Mouse (Mus musculus) midbrain, embryonic 14.5 days (tissue): ENCODE measurements at regions not wholly inside any gene's neighbourhood (a gene's known extent, or its start where the extent isn't known, plus 50 kb on each side); places are given as distances from the start of the nearest gene placed in this dataset.

Source experiments
- ATAC-seq: fragments of 200-750 bp; cut with Nextera tagmentation; 2 replicates; pipeline ENCODE4 v1.8.0; 2017; ENCODE audit warnings: moderate number of reproducible peaks, moderate library complexity; ENCODE audit not compliant: low FRiP score, low TSS enrichment
- DNase-seq: peaks from one replicate; pipeline ENCODE4 v3.0.0-alpha.2; 2015
- H3K27ac ChIP-seq: fragments of 300-500 bp; sonication (generic); replicated peaks from 2 replicates; pipeline ENCODE4 v1.5.1; 2014; ENCODE audit warnings: mild to moderate bottlenecking, low read depth, low read length, moderate library complexity
- H3K27me3 ChIP-seq: fragments of 300-500 bp; sonication (generic); 2 replicates; pipeline ENCODE4 v1.6.1; 2014; ENCODE audit warnings: low read length, control low read depth, mixed read lengths; ENCODE audit not compliant: control insufficient read depth, insufficient read depth
- H3K36me3 ChIP-seq: fragments of 300-500 bp; sonication (generic); 2 replicates; pipeline ENCODE4 v1.6.1; 2014; ENCODE audit warnings: low read length, control low read depth; ENCODE audit not compliant: control insufficient read depth, insufficient read depth
- H3K4me1 ChIP-seq: fragments of 300-500 bp; sonication (generic); 2 replicates; pipeline ENCODE4 v1.6.1; 2014; ENCODE audit warnings: mild to moderate bottlenecking, antibody characterized with exemption, low read length, control low read depth; ENCODE audit not compliant: control insufficient read depth, insufficient read depth
- H3K4me2 ChIP-seq: fragments of 300-500 bp; sonication (generic); 2 replicates; pipeline ENCODE4 v1.6.1; 2014; ENCODE audit warnings: mild to moderate bottlenecking, low read length, moderate library complexity
- H3K4me3 ChIP-seq: fragments of 300-500 bp; sonication (generic); replicated peaks from 2 replicates; pipeline ENCODE4 v1.5.1; 2014; ENCODE audit warnings: low read depth, low read length
- H3K9ac ChIP-seq: fragments of 300-500 bp; sonication (generic); replicated peaks from 2 replicates; pipeline ENCODE4 v1.6.1; 2014; ENCODE audit warnings: mild to moderate bottlenecking, low read length, moderate library complexity
- H3K9me3 ChIP-seq: fragments of 300-500 bp; sonication (generic); 2 replicates; pipeline ENCODE4 v1.6.1; 2016; ENCODE audit warnings: low read length, control low read depth, mixed read lengths; ENCODE audit not compliant: control insufficient read depth
- WGBS: fragments of 180-500 bp; shearing (Covaris S2); extraction: QIAGEN DNeasy Blood & Tissue Kit; methylation state at CpG from one replicate; pipeline ENCODE4 v1.1.7; 2014; 5-methylcytosine and 5-hydroxymethylcytosine counted together

DNA sequence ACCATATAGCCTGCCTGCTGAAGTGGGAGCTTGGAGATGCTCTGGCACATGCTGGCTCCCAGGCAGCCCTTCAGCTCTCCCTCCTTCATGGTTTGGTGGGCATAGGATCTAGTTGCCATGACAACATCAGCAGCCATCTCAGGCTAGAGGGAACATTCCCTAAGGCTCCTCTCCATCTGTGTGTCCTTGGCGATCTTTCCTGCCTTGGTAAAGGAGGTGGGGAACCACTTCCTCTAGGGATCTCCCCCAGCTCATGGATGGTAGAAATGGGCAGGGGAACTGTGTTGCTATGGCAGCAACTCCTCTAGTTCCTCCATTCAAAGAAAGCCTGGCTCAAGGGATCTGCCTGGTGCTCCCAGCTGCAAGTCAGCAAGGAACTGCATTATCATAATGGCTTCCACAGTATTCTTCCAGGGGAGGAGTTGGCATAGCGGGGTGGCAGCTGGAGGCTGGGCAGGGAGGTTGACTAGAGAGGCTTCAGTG is 74.6 kb upstream of the Gpr158 start:
- WGBS, result 12% methylated on average over 2 of the region's 2 CpGs

DNA sequence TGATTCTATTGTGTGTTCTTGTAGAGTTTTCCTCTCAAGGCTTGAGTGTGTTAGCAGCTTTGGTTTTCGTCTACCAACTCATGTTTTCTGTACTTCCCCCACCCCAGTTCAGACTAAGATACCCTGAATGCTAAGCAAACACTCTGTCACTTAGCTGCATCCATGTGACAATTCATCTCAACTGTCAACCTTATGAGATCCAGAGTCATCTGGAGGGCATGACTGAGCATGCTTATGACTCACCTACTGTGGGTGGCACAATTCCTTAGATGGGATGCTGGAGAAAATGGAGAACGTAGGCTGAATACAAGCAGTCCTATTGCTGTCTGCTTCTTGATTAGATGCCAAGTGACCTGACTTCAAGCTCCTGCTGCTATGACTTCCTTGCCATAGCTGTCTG is 73.3 kb upstream of the Gpr158 start:
- ATAC-seq, result no peak
- 84% methylated on average over 2 of the region's 2 CpGs for WGBS

More for the DNA sequence above, 74.6 kb upstream of the Gpr158 start:
- Histone ChIP-seq H3K27me3 (no peaks in the 10 kb centered on the region), H3K27ac (peak overlapping the region; percentile 34), H3K9me3 (no peaks in the 10 kb centered on the region), H3K4me2 (no peak overlapping the region), H3K4me1 (peaks cover 8% of the 10 kb centered on the region), H3K9ac (no peak overlapping the region), H3K4me3 (no peak overlapping the region), H3K36me3 (no peaks in the 10 kb centered on the region)
- DNase-seq (peak; percentile 69), ATAC-seq (peak; percentile 74)

DNA sequence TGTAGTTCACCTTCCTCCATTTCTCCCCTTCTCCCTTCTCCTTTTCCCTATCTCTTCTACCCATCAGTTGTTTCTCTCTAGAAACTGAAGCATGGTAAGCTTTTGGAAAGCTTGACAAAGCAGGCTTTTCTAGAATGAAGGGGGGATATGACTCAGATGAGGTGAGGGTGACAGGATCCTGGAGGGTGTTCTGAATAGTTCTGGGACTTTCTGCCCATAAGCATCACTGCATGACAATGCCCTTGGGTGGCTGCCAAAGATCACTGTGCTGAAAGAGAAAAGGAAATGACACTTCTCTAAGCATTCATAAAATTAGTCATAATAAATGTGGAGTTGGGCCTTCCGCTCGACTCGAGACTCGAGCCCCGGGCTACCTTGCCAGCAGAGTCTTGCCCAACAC is 67.7 kb upstream of the Gpr158 start:
- H3K27ac ChIP-seq, result no peak overlapping the region
- no peak overlapping the region for H3K4me2 ChIP-seq
- DNase-seq (no peak), ATAC-seq (no peak)
- WGBS, result 97% methylated on average over 5 of the region's 5 CpGs
- no peaks in the 10 kb centered on the region for H3K9me3 ChIP-seq
- H3K27me3 ChIP-seq, result no peaks in the 10 kb centered on the region
- no peak overlapping the region for H3K9ac ChIP-seq
- no peaks in the 10 kb centered on the region for H3K36me3 ChIP-seq
- no peak overlapping the region for H3K4me3 ChIP-seq
- H3K4me1 ChIP-seq, result no peaks in the 10 kb centered on the region

More for the DNA sequence above, 73.3 kb upstream of the Gpr158 start:
- no peak for DNase-seq
- H3K9ac ChIP-seq, result no peak overlapping the region
- H3K9me3 ChIP-seq, result no peaks in the 10 kb centered on the region
- H3K4me3 ChIP-seq, result no peak overlapping the region
- H3K4me2 ChIP-seq, result no peak overlapping the region
- H3K27ac ChIP-seq, result no peak overlapping the region
- peaks cover 8% of the 10 kb centered on the region for H3K4me1 ChIP-seq
- no peaks in the 10 kb centered on the region for H3K36me3 ChIP-seq
- no peaks in the 10 kb centered on the region for H3K27me3 ChIP-seq
